Mouse (Mus musculus): Measurements from ENCODE around the gene Rftn2.

The Rftn2 gene

DNA sequence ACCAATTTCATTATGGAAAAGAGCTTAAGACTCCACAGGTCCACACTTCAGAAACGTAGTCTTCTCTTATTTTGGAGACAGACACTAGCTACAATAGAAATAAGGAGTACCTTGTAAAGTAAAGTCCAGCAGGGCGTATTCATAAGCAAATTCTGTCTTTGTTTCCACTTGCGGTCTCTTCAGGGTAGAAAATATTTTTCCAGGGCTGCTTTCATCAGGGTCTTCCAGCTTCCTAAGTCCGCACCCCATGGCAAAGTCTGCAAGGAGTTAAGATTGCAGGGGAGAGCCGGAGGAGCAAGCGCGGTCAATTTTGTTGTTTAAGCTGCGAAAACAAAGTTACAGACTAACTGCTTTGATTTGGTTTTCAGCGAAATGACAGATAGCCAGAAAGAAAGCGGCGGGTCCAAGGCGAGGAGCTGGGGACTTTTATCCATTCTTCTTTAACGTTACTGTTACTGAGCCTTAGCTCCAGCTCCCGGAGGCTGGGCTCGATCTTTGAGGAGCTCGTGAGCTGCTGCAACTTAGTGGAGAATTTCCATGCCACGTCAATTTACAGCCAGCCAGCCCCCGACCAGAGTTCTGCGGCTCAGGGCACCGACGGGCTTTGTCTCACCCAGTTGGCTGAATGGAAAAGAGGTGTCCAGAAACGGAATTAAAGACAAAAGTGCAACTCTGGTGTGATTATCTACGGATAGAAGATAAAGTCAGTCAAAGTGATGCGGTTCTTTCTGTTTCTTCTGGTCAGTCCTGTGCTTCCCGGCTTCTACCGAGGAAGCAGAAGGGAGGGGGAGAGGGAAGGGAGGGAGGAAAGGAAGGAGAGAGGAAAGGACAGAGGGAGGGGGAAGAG is at the start of gene Rftn2:
Gene Rftn2, minus strand, starts transcription at position 772 of the 847 bp plus-strand sequence.
- no peak for DNase-seq (ENCODE audit: low spot score in 2 of 2)

DNA sequence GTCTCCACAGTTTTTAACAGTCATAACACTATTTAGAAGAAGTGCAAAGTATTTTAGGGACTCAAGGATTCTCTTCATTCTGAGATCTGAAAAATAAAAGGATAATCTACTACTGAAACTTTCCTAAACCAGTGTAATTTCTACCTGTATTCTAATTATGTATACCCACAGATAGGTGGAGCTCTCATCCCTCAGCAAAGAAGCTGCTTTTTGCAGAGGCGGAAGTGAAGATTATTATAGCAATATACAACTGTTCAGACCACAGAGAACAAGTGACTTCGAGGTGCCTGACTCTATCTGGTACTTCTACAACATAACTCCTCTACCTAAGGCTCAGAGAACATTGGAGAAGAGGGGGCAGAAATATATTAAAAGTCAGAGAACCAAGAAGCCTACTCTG is 38.9 kb upstream of the Rftn2 start:
- DNase-seq (ENCODE audit: low spot score in 2 of 2) = no peak

DNA sequence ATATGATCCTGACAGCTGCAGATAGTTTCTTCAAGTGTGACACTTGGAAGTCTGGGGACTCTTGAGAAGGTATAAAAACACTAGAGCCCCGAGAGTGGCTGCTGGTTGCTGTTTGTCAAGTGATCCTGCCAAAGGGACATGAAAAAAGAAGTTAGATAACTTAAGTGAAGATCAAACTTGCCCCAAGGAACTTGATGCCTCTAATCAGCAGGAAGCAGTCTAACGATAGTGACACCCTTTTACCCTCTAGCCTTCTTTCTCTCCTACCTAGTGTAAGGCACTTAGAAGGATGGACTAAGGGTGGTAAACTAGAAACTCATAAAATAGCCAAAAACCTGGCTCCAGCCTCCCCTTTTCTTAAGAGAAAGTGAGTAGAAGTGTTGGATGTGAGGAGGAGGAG is 37.8 kb upstream of the Rftn2 start:
- no peak for DNase-seq (ENCODE audit: low spot score in 2 of 2)

DNA sequence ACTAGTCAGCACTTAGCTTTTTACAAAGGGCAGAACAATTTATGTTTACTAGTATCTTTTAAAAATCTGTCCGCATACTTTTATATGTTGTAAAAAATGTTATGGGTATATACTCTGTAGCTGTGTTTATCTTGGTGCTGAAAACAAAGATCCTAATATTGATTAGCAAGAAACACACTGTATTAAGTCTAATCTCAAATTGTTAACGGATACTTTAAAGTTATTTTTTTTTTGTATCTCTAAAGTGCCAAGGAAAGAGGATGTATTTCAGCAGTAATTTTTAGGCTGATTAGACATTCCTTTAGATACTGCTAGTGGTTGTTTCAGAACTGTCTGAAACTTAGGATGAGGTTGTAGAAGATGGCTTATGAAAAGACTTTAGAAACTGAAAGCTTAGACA is 19.8 kb upstream of the Rftn2 start:
- no peak for DNase-seq (ENCODE audit: low spot score in 2 of 2)

DNA sequence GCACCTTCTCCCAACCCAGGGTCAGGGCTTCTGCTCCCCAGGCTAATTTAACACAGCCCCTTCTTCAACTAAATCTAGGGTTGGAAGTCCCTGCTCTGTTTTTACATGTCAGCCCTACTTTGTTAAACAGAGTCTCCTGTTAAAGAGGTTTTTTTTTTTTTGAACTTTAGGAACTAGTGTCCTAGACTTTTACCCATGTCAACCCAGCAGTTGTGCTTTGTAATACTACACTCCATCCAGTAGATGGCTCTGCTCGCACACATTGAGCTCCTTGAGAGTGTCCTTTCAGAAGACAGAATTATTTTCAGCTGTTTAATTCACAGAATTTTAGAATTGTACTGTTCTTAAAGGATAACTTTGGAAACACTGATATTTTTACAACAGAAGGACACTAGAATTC is 12.7 kb upstream of the Rftn2 start:
- DNase-seq (ENCODE audit: low spot score in 2 of 2) = no peak

DNA sequence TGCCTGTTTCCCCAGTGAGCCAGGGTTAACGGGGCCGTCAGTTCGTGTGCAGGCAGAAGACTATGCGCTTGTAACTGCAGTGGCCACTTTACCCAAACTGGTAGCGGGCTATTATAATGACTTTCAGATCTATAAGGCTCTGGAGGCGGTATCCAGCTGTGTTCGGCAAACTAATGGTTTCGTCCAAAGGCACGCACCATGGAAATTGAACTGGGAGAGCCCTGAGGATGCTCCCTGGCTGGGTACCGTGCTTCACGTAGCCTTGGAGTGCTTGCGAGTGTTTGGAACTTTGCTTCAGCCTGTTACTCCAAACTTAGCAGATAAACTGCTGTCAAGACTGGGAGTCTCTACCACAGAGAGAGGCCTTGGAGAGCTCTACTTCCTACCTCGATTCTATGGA is 11.9 kb upstream of the Rftn2 start:
- no peak for DNase-seq (ENCODE audit: low spot score in 2 of 2)

DNA sequence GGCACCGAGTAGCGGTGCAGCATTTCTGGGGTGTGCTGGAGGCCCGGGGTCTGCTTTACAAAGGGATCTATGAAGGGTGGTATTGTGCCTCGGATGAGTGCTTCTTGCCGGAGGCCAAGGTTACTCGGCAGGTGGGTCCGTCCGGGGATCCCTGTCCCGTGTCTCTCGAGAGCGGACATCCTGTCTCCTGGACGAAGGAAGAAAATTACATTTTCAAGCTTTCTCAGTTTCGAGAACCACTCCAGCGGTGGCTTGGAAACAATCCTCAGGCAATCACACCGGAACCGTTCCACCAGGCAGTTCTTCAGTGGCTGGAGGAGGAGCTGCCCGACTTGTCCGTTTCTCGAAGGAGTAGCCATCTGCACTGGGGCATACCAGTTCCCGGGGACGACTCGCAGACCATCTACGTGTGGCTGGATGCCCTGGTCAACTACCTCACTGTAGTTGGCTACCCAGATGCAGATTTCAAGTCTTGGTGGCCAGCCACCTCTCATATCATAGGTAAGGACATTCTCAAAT is 11.1 kb upstream of the Rftn2 start:
- no peak for DNase-seq (ENCODE audit: low spot score in 2 of 2)

DNA sequence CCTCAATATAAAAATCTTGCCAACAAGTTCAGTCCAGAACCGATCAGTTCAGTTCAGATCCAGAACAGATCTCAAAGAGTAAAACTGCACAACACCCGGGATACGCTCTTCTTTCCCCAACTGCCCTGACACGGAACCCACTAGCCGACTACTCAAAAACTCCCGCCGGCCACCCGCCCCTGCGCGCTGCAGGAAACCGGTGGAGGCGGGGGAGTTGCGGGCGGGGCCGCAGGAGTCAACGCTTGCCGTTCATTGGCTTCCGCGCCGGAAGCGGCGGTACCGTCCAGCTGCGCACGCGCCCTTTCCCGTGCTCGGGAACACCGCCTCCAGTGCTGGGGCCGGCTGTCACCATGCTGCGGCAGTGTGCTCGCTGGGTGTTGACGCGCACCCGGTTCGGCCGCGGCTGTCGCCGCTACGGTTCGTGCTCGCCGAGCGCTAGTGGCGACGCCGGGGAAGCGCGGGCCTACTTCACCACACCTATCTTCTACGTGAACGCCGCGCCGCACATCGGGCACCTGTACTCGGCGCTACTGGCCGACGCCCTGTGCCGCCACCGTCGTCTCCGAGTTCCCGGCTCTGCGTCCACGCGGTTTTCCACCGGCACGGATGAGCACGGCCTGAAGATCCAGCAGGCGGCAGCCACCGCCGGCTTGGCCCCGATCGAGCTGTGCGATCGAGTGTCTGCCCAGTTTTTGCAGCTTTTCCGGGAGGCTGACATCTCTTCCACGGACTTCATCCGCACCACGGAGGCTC is 10.5 kb upstream of the Rftn2 start, which contains the start of gene Mars2:
Gene Mars2, plus strand, starts transcription at position 288 of the 753 bp plus-strand sequence.
- DNase-seq (ENCODE audit: low spot score in 2 of 2) = peak; percentile 91 to 96

DNA sequence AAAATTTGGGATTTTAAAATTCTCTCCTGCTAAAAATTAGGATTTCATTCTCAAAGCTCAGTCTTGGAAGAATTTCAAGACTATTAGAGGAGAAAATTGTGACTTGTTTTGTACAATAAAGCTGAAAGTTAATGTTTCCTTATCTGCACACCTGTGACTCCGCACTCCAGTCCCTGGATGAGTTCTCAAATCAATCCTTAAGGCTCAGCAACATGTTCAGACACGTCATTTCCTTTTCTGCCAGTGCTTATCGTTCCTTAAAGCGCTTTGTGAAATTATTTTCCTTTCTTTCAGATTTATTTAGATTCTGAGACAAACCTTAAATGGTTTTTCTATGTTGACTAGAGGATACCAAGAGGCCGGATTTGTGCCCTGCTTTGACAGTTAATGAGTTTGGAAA is 9.9 kb upstream of the Rftn2 start:
- DNase-seq (ENCODE audit: low spot score in 2 of 2) = no peak

DNA sequence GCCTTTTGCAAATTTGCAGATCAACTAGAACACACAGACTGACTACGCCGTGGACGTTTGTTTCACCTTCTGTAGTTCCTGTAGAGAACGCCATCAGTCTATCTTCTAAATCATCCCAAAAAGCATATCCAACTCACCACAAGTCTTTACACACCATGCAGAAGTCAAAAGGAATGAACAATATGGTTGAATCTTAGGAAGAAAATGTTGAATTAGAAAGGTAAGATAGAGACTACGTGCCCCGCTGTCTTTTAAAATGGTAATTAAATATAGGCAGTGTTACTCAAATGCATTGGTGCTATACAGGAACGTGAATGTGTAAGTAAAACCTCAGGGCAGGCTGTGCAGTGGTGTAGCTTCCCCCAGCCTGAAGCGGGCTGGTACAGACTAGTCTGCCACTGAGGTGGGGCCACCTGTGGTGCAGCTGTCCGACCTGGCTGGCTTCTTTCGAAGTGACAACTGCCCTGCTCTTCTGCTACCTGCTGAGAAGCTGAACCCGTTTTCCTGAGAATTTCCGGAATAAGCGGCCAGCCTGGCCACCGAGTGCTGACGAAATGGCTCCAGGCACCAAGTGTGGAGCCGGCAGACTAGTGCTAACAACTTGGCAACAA is 8.4 kb upstream of the Rftn2 start:
- DNase-seq (ENCODE audit: low spot score in 2 of 2) = no peak

DNA sequence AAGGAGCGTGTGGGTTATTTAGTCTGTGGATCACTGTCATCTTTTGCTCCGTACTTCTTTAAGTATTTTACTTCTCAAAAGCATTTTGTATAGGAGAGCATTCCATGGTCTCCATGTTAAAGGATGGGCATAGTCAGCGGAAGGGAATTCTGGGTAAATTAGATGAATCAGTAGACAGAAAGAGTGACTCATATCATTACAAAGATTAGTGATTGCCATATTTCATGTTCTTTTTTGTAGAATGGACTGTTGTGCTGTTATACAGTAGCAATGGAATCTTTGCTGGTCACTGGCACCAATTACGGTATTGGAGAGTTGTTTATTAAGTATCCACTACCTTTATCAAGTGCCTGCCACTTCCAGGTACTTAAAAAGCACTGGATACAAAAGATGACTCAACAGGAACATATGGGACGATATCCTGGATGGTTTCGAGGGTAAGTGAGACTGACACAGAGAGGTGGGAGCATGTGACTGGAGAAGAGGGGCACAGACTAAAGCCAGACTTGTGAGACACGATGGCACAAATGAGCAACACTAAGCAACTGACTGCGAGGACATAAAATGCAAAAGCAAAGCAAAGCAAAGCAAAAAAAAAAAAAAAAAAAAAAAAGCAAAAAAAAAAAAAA is 1.8 kb upstream of the Rftn2 start:
- no peak for DNase-seq (ENCODE audit: low spot score in 2 of 2)

DNA sequence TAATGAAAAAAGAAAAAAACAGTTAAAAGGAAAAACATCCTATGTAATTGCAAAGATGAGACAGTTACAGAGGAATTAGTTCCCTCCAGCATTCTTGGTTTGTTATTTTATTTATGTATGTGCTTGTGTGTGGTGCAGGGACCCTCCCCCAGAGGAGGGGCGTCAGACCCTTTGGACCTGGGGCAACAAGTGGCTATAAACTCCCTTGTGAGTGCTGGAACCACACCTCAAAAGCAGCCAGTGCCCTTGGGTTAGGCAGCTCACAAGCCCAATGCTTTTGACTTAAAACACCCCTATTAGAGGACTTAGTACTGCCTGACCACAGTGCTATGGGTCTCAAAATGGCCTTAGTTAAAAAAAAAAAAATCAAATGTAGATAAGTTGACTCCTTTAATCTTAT is 794 bp upstream of the Rftn2 start:
- DNase-seq (ENCODE audit: low spot score in 2 of 2) = no peak

DNA sequence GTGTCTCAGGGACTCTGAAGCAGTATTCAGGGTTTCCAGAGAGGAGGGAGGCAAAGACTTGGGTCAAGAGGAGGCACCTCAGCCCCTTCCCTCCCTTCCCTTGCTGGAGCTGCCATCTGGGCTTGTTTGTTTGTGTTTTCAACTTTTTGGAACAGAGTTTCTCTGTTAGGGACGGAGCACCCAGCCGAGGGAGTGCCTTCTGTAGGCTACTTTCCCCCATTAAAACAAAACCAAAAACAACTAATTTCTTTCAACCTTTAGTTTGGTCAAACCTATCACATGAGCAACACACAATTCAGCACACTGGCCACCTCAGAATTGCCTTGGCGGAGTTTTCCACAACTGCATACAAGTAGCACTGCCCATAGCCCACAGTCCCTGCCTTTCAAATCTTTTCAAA is 1.2 kb downstream of the Rftn2 start:
- no peak for DNase-seq (ENCODE audit: low spot score in 2 of 2)

DNA sequence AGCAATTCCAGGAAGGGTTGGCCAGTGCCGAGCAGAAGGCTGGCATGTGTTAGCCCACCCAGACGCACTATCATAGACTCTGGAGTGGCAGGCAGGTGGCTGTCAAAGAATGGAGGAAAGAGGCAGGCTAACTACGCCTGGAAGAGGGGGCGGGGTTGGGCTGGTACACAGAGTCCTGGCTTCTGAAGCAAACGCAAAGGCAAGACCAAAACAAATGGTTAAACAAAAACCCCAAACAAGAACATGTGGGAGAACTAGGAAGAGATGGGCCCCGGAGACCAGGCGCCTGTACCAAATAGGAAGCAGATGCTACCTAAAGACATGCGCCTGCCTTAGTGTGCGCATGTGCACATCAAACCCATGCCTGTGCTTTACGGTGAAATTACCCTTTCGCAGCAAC is 2.5 kb downstream of the Rftn2 start:
- no peak for DNase-seq (ENCODE audit: low spot score in 2 of 2)

DNA sequence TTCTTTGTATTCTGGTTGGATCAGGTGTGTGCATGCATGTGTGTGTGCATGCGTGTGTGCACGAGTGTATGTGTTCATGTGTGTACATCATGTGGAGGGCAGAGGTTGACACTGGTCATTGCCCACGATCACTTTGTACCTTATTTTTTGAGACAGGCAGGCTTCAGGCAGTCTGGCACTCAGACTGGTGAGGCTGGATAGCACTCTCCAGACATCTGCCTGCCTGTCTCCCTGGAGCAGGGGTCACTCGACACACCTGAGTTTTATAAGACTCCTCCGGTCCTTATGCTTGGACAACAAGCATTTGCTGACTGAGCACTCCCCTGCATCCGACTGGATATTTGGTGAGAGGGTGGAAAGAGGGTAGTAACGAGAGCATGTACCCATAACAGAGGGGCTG is 3.6 kb downstream of the Rftn2 start:
- no peak for DNase-seq (ENCODE audit: low spot score in 2 of 2)

DNA sequence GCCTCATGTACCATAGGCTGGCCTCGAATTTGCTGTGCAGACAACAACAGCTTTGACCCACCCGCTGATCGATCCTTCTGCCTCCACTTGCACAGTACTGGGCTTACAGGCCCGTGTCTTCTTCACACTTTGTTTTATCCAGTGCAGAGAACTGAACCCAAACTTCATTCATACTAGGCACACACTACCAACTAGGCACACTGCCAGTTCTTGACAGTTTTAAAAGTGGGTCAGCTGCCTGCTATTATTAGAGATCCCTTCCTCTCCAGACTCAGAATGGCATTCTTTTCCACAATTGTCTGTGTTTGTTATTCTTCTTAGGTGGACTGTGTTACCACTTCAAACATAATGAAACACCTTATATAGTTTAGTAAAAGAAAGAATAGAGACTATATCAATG is 5.2 kb downstream of the Rftn2 start:
- DNase-seq (ENCODE audit: low spot score in 2 of 2) = no peak

DNA sequence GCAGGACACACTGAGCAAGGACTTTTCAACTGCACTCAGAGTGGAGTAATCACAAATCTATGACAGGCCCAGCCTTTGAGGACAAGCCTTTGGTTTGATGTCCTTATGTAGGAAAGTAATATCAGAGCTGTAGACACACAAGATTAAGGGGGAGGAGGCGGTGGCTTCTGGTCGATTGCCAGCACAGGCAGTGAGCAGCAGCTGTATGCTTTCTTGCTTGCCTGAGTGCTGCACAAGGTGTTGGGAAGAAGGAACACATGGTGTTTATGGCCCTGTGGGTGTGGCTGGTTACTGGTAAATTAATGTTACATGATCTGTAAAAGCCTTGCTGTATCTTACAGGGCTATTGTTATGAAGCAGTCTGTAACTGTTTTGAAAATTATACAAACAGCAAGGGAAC is 9.4 kb downstream of the Rftn2 start:
- DNase-seq (ENCODE audit: low spot score in 2 of 2) = no peak

DNA sequence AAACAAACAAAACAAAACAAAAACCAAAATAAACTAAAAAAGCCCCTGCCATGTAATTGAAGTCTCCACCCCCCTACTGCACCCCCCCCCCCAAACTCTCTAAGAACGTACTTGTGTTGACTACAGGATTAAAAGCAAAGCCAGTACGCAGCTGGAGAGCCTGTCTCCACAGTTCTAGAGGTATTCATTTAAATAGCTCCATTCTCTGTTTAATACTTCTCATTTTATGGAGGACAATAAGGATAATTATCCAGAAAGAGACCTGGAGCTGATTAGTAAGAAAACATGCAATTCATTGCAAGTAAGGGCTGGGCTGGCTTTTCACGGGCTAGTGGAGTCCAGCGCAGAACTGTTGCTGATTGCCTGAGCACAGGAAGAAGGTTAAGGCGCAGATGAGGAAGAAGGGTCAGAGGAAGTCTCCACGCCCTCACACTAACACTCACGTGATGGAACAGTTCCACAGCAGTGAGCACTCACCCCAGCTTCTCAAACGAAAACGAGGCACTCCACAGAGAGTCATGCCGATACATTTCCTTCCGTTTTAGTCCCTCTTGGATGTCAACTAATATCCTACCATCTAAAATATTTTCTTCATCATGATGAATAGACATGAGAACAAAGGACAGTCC is 11.3 kb downstream of the Rftn2 start:
- no peak for DNase-seq (ENCODE audit: low spot score in 2 of 2)

DNA sequence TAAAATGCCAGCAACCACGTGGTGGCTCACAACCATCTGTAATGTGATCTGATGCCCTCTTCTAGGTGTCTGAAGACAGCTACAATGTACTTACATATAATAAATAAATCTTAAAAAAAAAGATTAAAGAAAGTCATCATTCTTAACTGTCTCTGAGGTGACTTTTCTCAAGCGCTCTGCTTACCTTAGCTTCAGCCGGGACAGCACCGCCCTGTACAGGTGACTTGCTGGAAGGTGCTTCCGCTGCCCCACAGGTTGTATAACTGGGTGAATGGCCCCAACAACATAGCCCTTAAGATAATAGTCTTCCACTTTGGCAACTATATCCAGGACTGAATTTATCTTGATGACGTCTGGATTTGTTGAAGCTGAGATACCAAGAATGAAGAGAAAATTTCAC is 12.6 kb downstream of the Rftn2 start:
- DNase-seq (ENCODE audit: low spot score in 2 of 2) = no peak

DNA sequence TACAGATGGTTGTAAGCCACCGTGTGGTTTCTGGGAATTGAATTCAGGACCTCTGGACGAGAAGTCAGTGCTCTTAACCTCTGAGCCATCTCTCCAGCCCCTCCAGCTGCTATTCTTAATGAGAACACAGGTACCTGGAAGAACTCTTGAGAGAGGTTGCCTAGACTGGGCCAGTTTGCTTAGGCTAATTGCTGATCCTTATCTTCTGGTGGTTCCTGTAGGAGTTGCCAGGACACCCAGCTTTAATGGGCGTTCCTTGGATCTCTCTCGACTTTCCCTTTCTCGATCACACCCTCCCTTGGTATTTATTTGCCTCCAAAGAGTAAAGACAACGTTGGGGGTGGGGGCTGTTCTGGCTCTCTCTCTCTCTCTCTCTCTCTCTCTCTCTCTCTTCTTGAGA is 13.1 kb downstream of the Rftn2 start:
- no peak for DNase-seq (ENCODE audit: low spot score in 2 of 2)

DNA sequence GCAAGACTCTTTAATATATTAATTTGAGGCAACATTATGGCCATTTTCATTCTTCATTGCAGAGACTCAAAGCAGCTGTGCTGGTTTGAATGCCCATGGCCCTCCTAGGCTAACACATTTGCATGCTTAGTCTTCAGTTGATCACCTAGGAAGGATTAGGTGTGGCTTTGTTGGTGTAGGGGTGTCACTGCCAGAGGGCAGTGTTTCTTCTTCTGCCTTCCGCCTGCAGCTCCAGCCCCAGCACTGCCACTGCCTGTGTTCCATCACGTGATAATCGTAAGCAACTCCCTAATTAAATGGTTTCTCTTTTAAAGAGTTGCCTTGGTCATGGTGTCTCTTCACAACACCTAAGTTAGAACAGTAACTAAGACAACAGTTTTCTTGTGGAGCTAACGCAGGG is 13.8 kb downstream of the Rftn2 start:
- DNase-seq (ENCODE audit: low spot score in 2 of 2) = no peak

DNA sequence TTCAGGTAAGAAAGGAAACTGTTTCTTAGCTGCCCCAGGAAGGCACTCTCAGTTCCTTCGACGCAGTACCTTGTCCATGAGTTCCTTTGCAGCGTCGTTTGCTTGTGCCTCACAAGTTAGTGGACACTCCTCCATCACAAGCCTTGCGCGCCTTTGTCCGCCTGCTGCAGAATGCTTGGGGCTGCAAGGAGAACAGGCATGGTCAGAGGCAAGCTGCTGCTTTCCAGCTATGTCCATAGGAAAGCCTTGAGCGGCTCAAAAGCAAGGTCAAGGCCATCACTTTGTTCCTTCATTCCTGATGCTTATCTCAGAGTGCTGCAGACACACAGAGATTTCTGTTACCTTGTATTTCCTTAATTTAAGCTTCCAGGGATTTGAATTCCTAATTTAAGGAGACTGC is 15.5 kb downstream of the Rftn2 start:
- DNase-seq (ENCODE audit: low spot score in 2 of 2) = no peak
